Mouse (Mus musculus) heart, embryonic 12.5 days (tissue): ENCODE measurements at regions not wholly inside any gene's neighbourhood (a gene's known extent, or its start where the extent isn't known, plus 50 kb on each side); places are given as distances from the start of the nearest gene placed in this dataset.

ENCODE experiments used
- ATAC-seq: fragments of 200-750 bp; cut with Nextera tagmentation; 2 replicates; pipeline ENCODE4 v1.8.0; 2017; ENCODE audit warnings: moderate TSS enrichment, moderate library complexity; ENCODE audit not compliant: insufficient number of reproducible peaks, low FRiP score
- H3K27ac ChIP-seq: fragments of 300-500 bp; sonication (generic); 2 replicates; pipeline ENCODE4 v1.5.1; 2016; ENCODE audit warnings: mild to moderate bottlenecking, moderate library complexity; ENCODE audit not compliant: poor library complexity, severe bottlenecking
- H3K27me3 ChIP-seq: fragments of 300-500 bp; sonication (generic); replicated peaks from 2 replicates; pipeline ENCODE4 v1.6.1; 2016; ENCODE audit warnings: mild to moderate bottlenecking, moderate library complexity
- H3K36me3 ChIP-seq: fragments of 300-500 bp; sonication (generic); 2 replicates; pipeline ENCODE4 v1.6.1; 2016; ENCODE audit warnings: mild to moderate bottlenecking, moderate library complexity
- H3K4me1 ChIP-seq: fragments of 300-500 bp; sonication (generic); replicated peaks from 2 replicates; pipeline ENCODE4 v1.6.1; 2016; ENCODE audit warnings: mild to moderate bottlenecking
- H3K4me2 ChIP-seq: fragments of 300-500 bp; sonication (generic); 2 replicates; pipeline ENCODE4 v1.6.1; 2016; ENCODE audit warnings: mild to moderate bottlenecking, moderate library complexity
- H3K4me3 ChIP-seq: fragments of 300-500 bp; sonication (generic); 2 replicates; pipeline ENCODE4 v1.5.1; 2016; ENCODE audit warnings: mild to moderate bottlenecking
- H3K9ac ChIP-seq: fragments of 300-500 bp; sonication (generic); 2 replicates; pipeline ENCODE4 v1.6.1; 2016; ENCODE audit warnings: mild to moderate bottlenecking, moderate library complexity
- H3K9me3 ChIP-seq: fragments of 300-500 bp; sonication (generic); replicated peaks from 2 replicates; pipeline ENCODE4 v1.6.1; 2016; ENCODE audit warnings: mild to moderate bottlenecking, moderate library complexity
- WGBS: fragments of 180-500 bp; shearing (Covaris S2); methylation state at CpG from one replicate; pipeline ENCODE4 v1.1.7; 2016; 5-methylcytosine and 5-hydroxymethylcytosine counted together

GRCm38 (mm10) chr2:17825271-17825670 is 94.0 kb upstream of the Nebl start:
- H3K4me1 ChIP-seq = no peaks in the 10 kb centered on the region
- H3K9ac ChIP-seq = no peak overlapping the region
- H3K9me3 ChIP-seq = no peaks in the 10 kb centered on the region
- no peak overlapping the region for H3K27ac ChIP-seq
- H3K27me3 ChIP-seq = no peaks in the 10 kb centered on the region
- no peak overlapping the region for H3K4me2 ChIP-seq
- H3K4me3 ChIP-seq = no peak overlapping the region
- no peak for ATAC-seq
- WGBS = 82% methylated on average over 2 of the region's 2 CpGs
- no peaks in the 10 kb centered on the region for H3K36me3 ChIP-seq

DNA sequence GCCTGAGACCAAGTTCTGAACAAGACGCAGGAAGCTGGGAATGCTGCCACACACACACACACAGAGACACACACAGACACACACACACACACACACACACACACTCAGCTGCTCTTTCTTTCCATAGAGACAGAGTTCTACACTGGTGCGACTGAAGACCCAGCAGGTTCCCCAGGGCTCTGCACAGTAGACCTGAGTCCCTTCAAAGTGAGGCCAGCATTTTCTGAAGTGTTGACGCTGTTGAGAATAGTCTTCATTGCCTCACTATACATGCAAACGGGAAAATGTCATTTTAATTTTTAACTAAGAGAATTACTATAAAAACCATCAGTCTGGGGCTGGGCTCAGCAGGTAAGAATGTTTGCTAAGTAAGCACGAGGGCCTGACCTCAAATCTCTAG is 92.9 kb upstream of the Nebl start:
- Histone ChIP-seq H3K4me2 (no peak overlapping the region), H3K36me3 (no peaks in the 10 kb centered on the region), H3K9me3 (no peaks in the 10 kb centered on the region), H3K4me3 (no peak overlapping the region), H3K27ac (no peak overlapping the region), H3K4me1 (no peaks in the 10 kb centered on the region), H3K9ac (no peak overlapping the region), H3K27me3 (no peaks in the 10 kb centered on the region)
- 79% methylated on average over 5 of the region's 5 CpGs for WGBS
- no peak for ATAC-seq

DNA sequence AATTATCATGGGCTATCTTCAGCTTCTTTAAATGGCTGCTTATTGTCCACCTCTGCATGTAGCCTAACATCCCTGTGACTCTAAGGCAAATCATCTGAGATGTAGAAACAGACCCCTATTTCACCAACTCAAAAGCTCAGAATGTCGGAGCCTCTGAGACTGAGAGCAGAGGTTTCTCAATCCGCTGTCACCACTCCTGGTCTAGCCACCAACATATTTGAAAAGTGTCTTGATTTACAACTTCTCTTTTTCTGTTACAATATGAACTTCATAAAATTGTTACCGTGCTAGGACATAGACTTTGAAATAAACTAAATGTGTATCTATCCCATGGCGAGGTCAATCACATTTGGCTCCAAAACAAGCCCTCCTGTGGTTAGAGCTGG is 91.3 kb upstream of the Nebl start:
- Histone ChIP-seq H3K27me3 (no peaks in the 10 kb centered on the region), H3K4me1 (no peaks in the 10 kb centered on the region), H3K9ac (no peak overlapping the region), H3K36me3 (no peaks in the 10 kb centered on the region), H3K4me3 (no peak overlapping the region), H3K27ac (no peak overlapping the region), H3K4me2 (no peak overlapping the region), H3K9me3 (no peaks in the 10 kb centered on the region)
- 84% methylated on average over 4 of the region's 4 CpGs for WGBS
- no peak for ATAC-seq

DNA sequence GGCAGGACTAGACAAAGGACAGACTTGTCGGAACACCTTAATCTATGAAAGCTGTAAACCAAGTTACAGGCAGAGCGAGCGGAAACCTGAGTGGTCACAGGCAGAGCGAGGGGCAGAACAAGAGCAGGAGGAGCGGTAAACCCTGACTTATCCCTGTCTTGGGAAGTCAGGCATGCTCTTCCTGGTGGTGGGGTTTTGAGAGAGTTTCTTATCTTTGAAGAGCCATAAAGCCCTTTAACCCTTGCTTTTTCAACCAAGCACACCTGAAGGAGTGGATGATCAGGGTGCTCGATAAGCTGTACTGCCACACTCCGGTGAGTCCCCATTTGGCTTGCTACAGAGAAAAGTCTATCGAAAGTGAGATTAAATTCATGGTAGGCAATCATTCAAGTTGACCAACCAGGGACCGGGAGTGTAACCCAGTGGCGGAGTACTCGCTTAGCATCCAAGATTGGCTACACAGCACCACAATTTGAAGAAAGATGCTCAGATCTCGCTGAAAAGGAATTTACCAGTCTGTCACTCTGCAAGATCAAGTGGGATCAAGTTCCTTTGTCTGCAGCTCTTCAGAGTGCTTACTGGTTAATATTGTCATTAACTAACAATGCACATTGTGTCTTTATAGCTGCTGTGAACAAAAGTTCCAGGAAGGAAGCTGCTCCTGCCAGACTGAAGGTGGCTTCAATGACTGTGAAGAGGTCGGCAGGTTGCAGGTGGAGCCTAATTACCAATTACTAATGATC is 90.8 kb upstream of the Nebl start:
- Histone ChIP-seq H3K4me3 (no peak overlapping the region), H3K27ac (no peak overlapping the region), H3K27me3 (no peaks in the 10 kb centered on the region), H3K4me1 (no peaks in the 10 kb centered on the region), H3K4me2 (no peak overlapping the region), H3K9me3 (no peaks in the 10 kb centered on the region), H3K36me3 (no peaks in the 10 kb centered on the region), H3K9ac (no peak overlapping the region)
- ATAC-seq = no peak
- 85% methylated on average over 13 of the region's 13 CpGs for WGBS

DNA sequence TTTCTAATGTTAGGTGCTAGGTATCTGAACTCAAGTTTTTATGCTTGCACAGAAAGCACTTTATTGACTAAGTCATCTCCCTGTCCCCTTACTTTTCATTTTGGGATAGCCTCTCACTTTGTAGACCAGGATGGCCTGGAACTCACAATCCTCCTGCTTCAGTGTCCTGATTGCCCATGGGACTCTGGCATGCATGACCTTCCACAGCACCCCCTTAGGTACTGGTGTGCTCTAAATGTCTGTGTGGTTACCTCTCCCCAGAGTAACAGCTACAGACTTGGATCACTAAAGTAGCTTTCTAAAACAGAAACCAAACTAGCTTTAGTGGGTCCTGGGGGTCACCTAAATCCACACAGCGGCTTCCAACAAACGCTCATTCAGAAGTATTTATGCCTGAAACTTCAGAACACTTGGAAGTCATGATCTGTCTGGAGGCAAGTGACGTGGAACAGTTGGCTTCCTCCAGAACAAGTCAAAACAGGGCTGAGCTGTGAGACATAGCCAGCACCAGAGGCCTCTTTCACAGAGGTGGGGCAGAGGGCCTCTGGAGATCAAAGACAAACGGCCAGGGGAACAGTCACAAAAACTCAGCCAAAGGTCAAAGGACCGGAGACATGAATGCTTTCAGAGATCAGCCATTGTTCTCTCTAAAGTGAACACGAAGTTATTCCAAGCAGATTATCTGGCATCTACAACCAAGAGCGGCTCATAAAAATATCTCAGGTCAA is 80.8 kb upstream of the Nebl start:
- H3K36me3 ChIP-seq = no peaks in the 10 kb centered on the region

More for the DNA sequence above, 80.8 kb upstream of the Nebl start:
- H3K4me3 ChIP-seq = no peak overlapping the region
- ATAC-seq = no peak
- peaks cover 4% of the 10 kb centered on the region; the same call in 1 of the 2 replicates for H3K4me1 ChIP-seq
- H3K27ac ChIP-seq = no peak overlapping the region
- no peak overlapping the region for H3K4me2 ChIP-seq
- H3K9me3 ChIP-seq = no peaks in the 10 kb centered on the region
- 0 out of 2 replicates have a peak overlapping the region, but pooled peaks have one; percentile 20 for H3K9ac ChIP-seq
- no peaks in the 10 kb centered on the region for H3K27me3 ChIP-seq
- 31% methylated on average over 7 of the region's 7 CpGs for WGBS
